In genomic region chr6:148574742-148575453, GRCm38 (mm10) we compare ENCODE assay signal across 18 mouse cellular contexts.
DNase-seq lines count a peak whose midpoint lies in the region; ATAC-seq lines count a peak whose summit lies in the region.
"Had no signal": no experiment of that assay in that cellular context is flagged by ENCODE, and none has a peak within 500 bp of the region (broad histone marks: within the 10 kb centered on the region; RNA-seq: fewer than 3 reads in every experiment).

No protein-coding gene starts in this region.

- no peaks in the 10 kb centered on the region for H3K36me3 ChIP-seq in hindbrain, embryonic 13.5 days
- no peaks in the 10 kb centered on the region for H3K36me3 ChIP-seq in hindbrain, embryonic 11.5 days (ENCODE audit: control insufficient read depth, insufficient read depth, low read length)
- H3K36me3 ChIP-seq in midbrain, embryonic 14.5 days (ENCODE audit: control insufficient read depth, insufficient read depth, low read length), result no peaks in the 10 kb centered on the region
- H3K36me3 ChIP-seq in midbrain, embryonic 10.5 days, result no peaks in the 10 kb centered on the region
- H3K36me3 ChIP-seq in neural tube, embryonic 14.5 days (ENCODE audit: control insufficient read depth, insufficient read depth, low read length), result no peaks in the 10 kb centered on the region
- H3K36me3 ChIP-seq: forebrain, embryonic 12.5 days; heart, embryonic 12.5 days; hindbrain, embryonic 15.5 days had no signal

- no peaks in the 10 kb centered on the region for H3K9me3 ChIP-seq in hindbrain, embryonic 13.5 days
- H3K9me3 ChIP-seq in hindbrain, embryonic 11.5 days (ENCODE audit: control insufficient read depth, low read length), result no peaks in the 10 kb centered on the region
- H3K9me3 ChIP-seq in midbrain, embryonic 14.5 days (ENCODE audit: control insufficient read depth, low read length), result no peaks in the 10 kb centered on the region
- H3K9me3 ChIP-seq in midbrain, embryonic 10.5 days (replicated peaks), result no peaks in the 10 kb centered on the region
- no peaks in the 10 kb centered on the region for H3K9me3 ChIP-seq in neural tube, embryonic 14.5 days (ENCODE audit: control insufficient read depth, low read length)
- H3K9me3 ChIP-seq: forebrain, embryonic 12.5 days; heart, embryonic 12.5 days; hindbrain, embryonic 15.5 days had no signal

- H3K9ac ChIP-seq in hindbrain, embryonic 13.5 days, result no peak overlapping the region
- H3K9ac ChIP-seq in hindbrain, embryonic 11.5 days (ENCODE audit: low read depth, low read length), result no peak overlapping the region
- no peak overlapping the region for H3K9ac ChIP-seq in midbrain, embryonic 14.5 days (replicated peaks; ENCODE audit: low read length)
- H3K9ac ChIP-seq in neural tube, embryonic 14.5 days (replicated peaks; ENCODE audit: low read depth, low read length), result no peak overlapping the region
- H3K9ac ChIP-seq: forebrain, embryonic 12.5 days; heart, embryonic 12.5 days; hindbrain, embryonic 15.5 days had no signal

- 67% methylated on average over 7 of the region's 7 CpGs for WGBS in hindbrain, embryonic 13.5 days
- 87% methylated on average over 7 of the region's 7 CpGs for WGBS in hindbrain, embryonic 11.5 days
- 56% methylated on average over 7 of the region's 7 CpGs for WGBS in midbrain, embryonic 14.5 days
- 85% methylated on average over 7 of the region's 7 CpGs for WGBS in midbrain, embryonic 10.5 days
- 55% methylated on average over 7 of the region's 7 CpGs for whole genome bisulfite sequencing in neural tube, embryonic 14.5 days

- DNase-seq in hindbrain, embryonic 11.5 days (ENCODE audit: low spot score), result no peak
- DNase-seq in midbrain, embryonic 14.5 days, result peak; percentile 78
- no peak for DNase-seq in midbrain, embryonic 10.5 days (ENCODE audit: low spot score)
- DNase-seq in retina, embryonic 14.5 days (ENCODE audit: low spot score), result peak; percentile 37
- DNase-seq in retina, postnatal 1 day, result no peak
- no peak for DNase-seq in urinary bladder, postnatal 10 days (ENCODE audit: low spot score)
- DNase-seq: adrenal gland, adult 2 months; adrenal gland, postnatal 25 days; cerebellum, adult 2 months; cerebellum, postnatal 10 days; gastrocnemius, postnatal 14 days; heart, postnatal 36 days had no signal

- H3K4me2 ChIP-seq in hindbrain, embryonic 13.5 days, result no peak overlapping the region
- no peak overlapping the region for H3K4me2 ChIP-seq in hindbrain, embryonic 11.5 days (replicated peaks; ENCODE audit: low read depth, low read length)
- H3K4me2 ChIP-seq in midbrain, embryonic 14.5 days (ENCODE audit: low read length), result no peak overlapping the region
- H3K4me2 ChIP-seq in neural tube, embryonic 14.5 days (ENCODE audit: low read depth, low read length), result no peak overlapping the region
- H3K4me2 ChIP-seq: forebrain, embryonic 12.5 days; heart, embryonic 12.5 days; hindbrain, embryonic 15.5 days had no signal

- ATAC-seq in hindbrain, embryonic 13.5 days (ENCODE audit: low FRiP score), result peak; percentile 63; the same call in 1 of the 2 replicates
- ATAC-seq in hindbrain, embryonic 11.5 days (ENCODE audit: low FRiP score), result no peak
- ATAC-seq in midbrain, embryonic 14.5 days (ENCODE audit: low FRiP score, low TSS enrichment), result peak; percentile 43; the same call in 1 of the 2 replicates
- peak; percentile 65; the same call in 1 of the 2 replicates for ATAC-seq in neural tube, embryonic 14.5 days (ENCODE audit: low read depth)
- ATAC-seq: forebrain, embryonic 16.5 days had no signal

- peaks cover 9% of the 10 kb centered on the region for H3K4me1 ChIP-seq in hindbrain, embryonic 13.5 days (replicated peaks)
- no peaks in the 10 kb centered on the region for H3K4me1 ChIP-seq in hindbrain, embryonic 11.5 days (replicated peaks; ENCODE audit: control insufficient read depth, insufficient read depth, low read length)
- peaks cover 5% of the 10 kb centered on the region; the same call in 1 of the 2 replicates for H3K4me1 ChIP-seq in midbrain, embryonic 14.5 days (ENCODE audit: control insufficient read depth, insufficient read depth, low read length)
- H3K4me1 ChIP-seq in midbrain, embryonic 10.5 days, result no peaks in the 10 kb centered on the region
- peaks cover 3% of the 10 kb centered on the region; the same call in 1 of the 2 replicates for H3K4me1 ChIP-seq in neural tube, embryonic 14.5 days (ENCODE audit: control insufficient read depth, insufficient read depth, low read length)

- 0 out of 2 replicates have a peak overlapping the region, but pooled peaks have one; percentile 18 for H3K27ac ChIP-seq in hindbrain, embryonic 13.5 days
- H3K27ac ChIP-seq in hindbrain, embryonic 11.5 days (ENCODE audit: low read depth, low read length), result no peak overlapping the region
- no peak overlapping the region for H3K27ac ChIP-seq in midbrain, embryonic 14.5 days (replicated peaks; ENCODE audit: low read depth, low read length)
- no peak overlapping the region for H3K27ac ChIP-seq in midbrain, embryonic 10.5 days (replicated peaks)
- H3K27ac ChIP-seq in neural tube, embryonic 14.5 days (ENCODE audit: low read depth, low read length), result no peak overlapping the region
- H3K27ac ChIP-seq: forebrain, embryonic 12.5 days; hindbrain, embryonic 15.5 days had no signal

- H3K27me3 ChIP-seq in hindbrain, embryonic 13.5 days, result no peaks in the 10 kb centered on the region
- H3K27me3 ChIP-seq in hindbrain, embryonic 11.5 days (ENCODE audit: control insufficient read depth, insufficient read depth, low read length), result no peaks in the 10 kb centered on the region
- no peaks in the 10 kb centered on the region for H3K27me3 ChIP-seq in midbrain, embryonic 14.5 days (ENCODE audit: control insufficient read depth, insufficient read depth, low read length)
- H3K27me3 ChIP-seq in midbrain, embryonic 10.5 days (ENCODE audit: low read depth, poor library complexity, severe bottlenecking), result no peaks in the 10 kb centered on the region
- no peaks in the 10 kb centered on the region for H3K27me3 ChIP-seq in neural tube, embryonic 14.5 days (ENCODE audit: control insufficient read depth, insufficient read depth, low read length)
- H3K27me3 ChIP-seq: forebrain, embryonic 12.5 days; heart, embryonic 12.5 days; hindbrain, embryonic 15.5 days had no signal

- no peak overlapping the region for H3K4me3 ChIP-seq in hindbrain, embryonic 13.5 days
- no peak overlapping the region for H3K4me3 ChIP-seq in hindbrain, embryonic 11.5 days (ENCODE audit: low read depth, low read length)
- no peak overlapping the region for H3K4me3 ChIP-seq in midbrain, embryonic 14.5 days (replicated peaks; ENCODE audit: low read depth, low read length)
- H3K4me3 ChIP-seq in midbrain, embryonic 10.5 days, result no peak overlapping the region
- no peak overlapping the region for H3K4me3 ChIP-seq in neural tube, embryonic 14.5 days (ENCODE audit: low read depth, low read length)
- H3K4me3 ChIP-seq: forebrain, embryonic 12.5 days; heart, embryonic 12.5 days; hindbrain, embryonic 15.5 days had no signal

Comparison
In these comparisons a context has a peak if more than half of its experiments do, and no peak if none do; other contexts are left out.
1. DNase-seq: peak in midbrain, embryonic 14.5 days (single experiment) and retina, embryonic 14.5 days (single experiment); none in hindbrain, embryonic 11.5 days (single experiment), midbrain, embryonic 10.5 days (single experiment), retina, postnatal 1 day (single experiment) and urinary bladder, postnatal 10 days (single experiment).